Mouse (Mus musculus) heart, embryonic 16.5 days (tissue): ENCODE results near the gene Myt1. TPM values are rescaled to one million over a fixed set of nuclear protein-coding genes. Genes with fewer than 3 reads are reported as not detected.

Experiments
- ATAC-seq: fragments of 200-750 bp; cut with Nextera tagmentation; replicated peaks from 2 replicates; pipeline ENCODE4 v1.8.0; 2017; ENCODE audit warnings: moderate number of reproducible peaks; ENCODE audit not compliant: insufficient read depth, low FRiP score; ENCODE audit errors: extremely low read depth
- H3K27ac ChIP-seq: fragments of 300-500 bp; sonication (generic); 2 replicates; pipeline ENCODE4 v1.5.1; 2014; ENCODE audit warnings: mild to moderate bottlenecking, low read length, control low read depth, moderate library complexity
- H3K27me3 ChIP-seq: fragments of 300-500 bp; sonication (generic); 2 replicates; pipeline ENCODE4 v1.6.1; 2014; ENCODE audit warnings: low read length, mixed read lengths; ENCODE audit not compliant: control insufficient read depth, insufficient read depth
- H3K36me3 ChIP-seq: fragments of 300-500 bp; sonication (generic); 2 replicates; pipeline ENCODE4 v1.6.1; 2014; ENCODE audit not compliant: control insufficient read depth, insufficient read depth
- H3K4me1 ChIP-seq: fragments of 300-500 bp; sonication (generic); 2 replicates; pipeline ENCODE4 v1.6.1; 2014; ENCODE audit warnings: low read length, mixed read lengths; ENCODE audit not compliant: control insufficient read depth, insufficient read depth
- H3K4me2 ChIP-seq: fragments of 300-500 bp; sonication (generic); 2 replicates; pipeline ENCODE4 v1.6.1; 2014; ENCODE audit warnings: low read depth, mild to moderate bottlenecking, control low read depth, low read length
- H3K4me3 ChIP-seq: fragments of 300-500 bp; sonication (generic); 2 replicates; pipeline ENCODE4 v1.5.1; 2014; ENCODE audit warnings: mild to moderate bottlenecking, control low read depth, low read length
- H3K9ac ChIP-seq: fragments of 300-500 bp; sonication (generic); 2 replicates; pipeline ENCODE4 v1.6.1; 2014; ENCODE audit warnings: low read length, control low read depth
- H3K9me3 ChIP-seq: fragments of 300-500 bp; sonication (generic); replicated peaks from 2 replicates; pipeline ENCODE4 v1.6.1; 2016; ENCODE audit warnings: low read length; ENCODE audit not compliant: control insufficient read depth
- WGBS: fragments of 180-500 bp; shearing (Covaris S2); extraction: QIAGEN DNeasy Blood & Tissue Kit; methylation state at CpG from one replicate; pipeline ENCODE4 v1.1.7; 2014; 5-methylcytosine and 5-hydroxymethylcytosine counted together
- polyA plus RNA-seq: library from polyadenylated mRNA; unstranded; fragments of >200 nt; fragmentation: Nextera tagmentation; extraction: Ambion mirVana; gene quantifications from 2 replicates; pipeline ENCODE4 v1.2.1, GENCODE M21; 2015

The Myt1 gene
- polyA plus RNA-seq, 1 experiment from 2014 or later = 0.08 TPM

DNA sequence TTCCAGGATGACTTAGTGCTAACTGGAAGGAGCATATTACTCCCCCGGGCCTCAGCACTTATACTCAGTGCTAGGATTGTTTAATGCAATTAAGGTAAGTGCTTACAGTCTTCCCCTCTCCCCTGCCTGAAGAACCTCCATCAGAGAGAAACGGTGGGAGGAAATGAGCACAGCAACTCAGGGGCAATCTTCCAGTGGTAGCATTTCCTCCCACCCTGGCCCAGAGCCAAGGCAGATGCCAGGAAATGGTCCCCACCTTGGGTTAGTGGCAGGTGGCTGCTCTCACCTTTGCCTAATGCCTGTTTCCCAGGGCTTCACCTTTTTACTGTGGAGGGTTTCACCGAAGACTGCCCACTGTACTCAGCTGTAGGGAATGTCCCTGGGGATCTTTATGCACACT is 33.1 kb upstream of the Myt1 start:
- no peak overlapping the region for H3K27ac ChIP-seq
- H3K4me3 ChIP-seq = no peak overlapping the region
- no peaks in the 10 kb centered on the region for H3K36me3 ChIP-seq
- H3K27me3 ChIP-seq = no peaks in the 10 kb centered on the region
- no peak for ATAC-seq
- WGBS = 53% methylated on average over 3 of the region's 3 CpGs
- no peaks in the 10 kb centered on the region for H3K4me1 ChIP-seq
- no peaks in the 10 kb centered on the region for H3K9me3 ChIP-seq
- no peak overlapping the region for H3K4me2 ChIP-seq
- H3K9ac ChIP-seq = no peak overlapping the region

GRCm38 (mm10) chr2:181752626-181753025 is 10.5 kb upstream of the Myt1 start:
- WGBS = 61% methylated on average over 1 of the region's 1 CpGs

GRCm38 (mm10) chr2:181758147-181758725 is 4.9 kb upstream of the Myt1 start:
- Histone ChIP-seq H3K9me3 (no peaks in the 10 kb centered on the region), H3K4me1 (no peaks in the 10 kb centered on the region), H3K9ac (no peak overlapping the region), H3K27ac (no peak overlapping the region), H3K36me3 (no peaks in the 10 kb centered on the region), H3K4me2 (no peak overlapping the region), H3K4me3 (no peak overlapping the region), H3K27me3 (0 out of 2 replicates have a peak, but pooled peaks cover 2% of the 10 kb centered on the region)
- no peak for ATAC-seq
- 56% methylated on average over 2 of the region's 2 CpGs for WGBS

More at GRCm38 (mm10) chr2:181752626-181753025, 10.5 kb upstream of the Myt1 start:
- no peak overlapping the region for H3K4me2 ChIP-seq
- no peaks in the 10 kb centered on the region for H3K36me3 ChIP-seq
- H3K9me3 ChIP-seq = no peaks in the 10 kb centered on the region
- no peaks in the 10 kb centered on the region for H3K27me3 ChIP-seq
- no peaks in the 10 kb centered on the region for H3K4me1 ChIP-seq
- no peak for ATAC-seq
- no peak overlapping the region for H3K9ac ChIP-seq
- H3K4me3 ChIP-seq = no peak overlapping the region
- H3K27ac ChIP-seq = no peak overlapping the region

DNA sequence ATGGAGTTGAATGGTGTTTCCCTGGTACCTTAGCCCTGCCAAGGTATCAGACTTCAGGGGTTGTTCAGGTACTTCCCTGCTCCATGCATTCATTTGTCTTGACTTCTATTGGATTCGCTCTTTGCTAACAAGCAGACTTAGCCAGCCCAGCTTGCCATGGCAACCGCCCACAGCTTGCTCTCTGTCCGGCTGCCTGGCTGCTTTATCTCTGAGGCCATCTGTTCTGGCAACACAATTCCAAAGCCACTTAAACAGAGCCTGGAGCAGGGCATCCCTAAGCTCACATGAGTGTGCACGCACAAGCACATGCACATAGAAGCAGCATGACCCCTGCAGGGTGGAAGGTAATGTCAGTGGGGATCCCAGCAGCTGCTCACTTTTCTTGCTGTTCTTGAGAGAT is 4.1 kb upstream of the Myt1 start:
- no peak overlapping the region for H3K4me3 ChIP-seq
- H3K9ac ChIP-seq = no peak overlapping the region
- no peak for ATAC-seq
- WGBS = 37% methylated on average over 4 of the region's 4 CpGs
- 0 out of 2 replicates have a peak, but pooled peaks cover 5% of the 10 kb centered on the region for H3K27me3 ChIP-seq
- H3K27ac ChIP-seq = no peak overlapping the region
- no peaks in the 10 kb centered on the region for H3K9me3 ChIP-seq
- H3K36me3 ChIP-seq = no peaks in the 10 kb centered on the region
- no peak overlapping the region for H3K4me2 ChIP-seq
- H3K4me1 ChIP-seq = no peaks in the 10 kb centered on the region

DNA sequence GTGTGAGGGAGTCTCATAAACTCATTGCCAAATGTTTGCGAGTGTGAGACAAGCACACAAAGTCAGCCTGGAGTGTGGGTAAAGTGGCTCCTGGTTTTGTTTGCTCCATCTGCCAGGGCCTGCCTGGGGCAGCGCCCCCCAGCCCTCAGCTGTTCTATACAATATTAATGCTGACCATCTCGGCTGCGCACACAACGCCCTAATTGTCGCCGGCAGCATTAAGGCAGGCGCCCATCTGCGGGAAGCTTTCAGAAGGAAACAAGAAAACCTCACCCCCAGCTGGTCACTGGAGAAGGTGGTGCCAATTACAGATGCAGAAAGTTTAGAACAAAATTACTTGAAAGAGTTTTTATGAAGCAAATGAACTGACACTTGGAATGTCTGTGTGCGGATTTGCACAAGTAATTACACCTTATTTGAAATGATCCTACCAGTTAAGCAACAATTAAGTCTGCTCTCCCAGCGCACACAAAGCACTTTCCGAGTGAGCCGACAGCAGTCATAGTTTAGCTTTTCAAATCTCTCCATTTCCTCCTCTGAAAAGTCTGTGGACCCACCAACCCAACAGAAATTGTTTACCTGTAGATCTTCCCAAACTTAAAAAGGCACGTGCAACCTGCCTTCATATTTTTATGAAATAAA is 875 bp downstream of the Myt1 start:
- Histone ChIP-seq H3K4me1 (no peaks in the 10 kb centered on the region), H3K9ac (no peak overlapping the region), H3K27ac (no peak overlapping the region), H3K9me3 (no peaks in the 10 kb centered on the region), H3K36me3 (no peaks in the 10 kb centered on the region), H3K27me3 (0 out of 2 replicates have a peak, but pooled peaks cover 5% of the 10 kb centered on the region), H3K4me3 (no peak overlapping the region), H3K4me2 (no peak overlapping the region)
- WGBS = 37% methylated on average over 14 of the region's 14 CpGs
- no peak for ATAC-seq

GRCm38 (mm10) chr2:181764600-181764999 is 1.5 kb downstream of the Myt1 start:
- no peaks in the 10 kb centered on the region for H3K9me3 ChIP-seq
- H3K4me1 ChIP-seq = no peaks in the 10 kb centered on the region
- H3K36me3 ChIP-seq = no peaks in the 10 kb centered on the region
- H3K4me3 ChIP-seq = no peak overlapping the region
- no peak overlapping the region for H3K4me2 ChIP-seq
- WGBS = 2% methylated on average over 10 of the region's 10 CpGs
- 0 out of 2 replicates have a peak, but pooled peaks cover 5% of the 10 kb centered on the region for H3K27me3 ChIP-seq
- H3K27ac ChIP-seq = no peak overlapping the region
- no peak overlapping the region for H3K9ac ChIP-seq
- ATAC-seq = no peak

DNA sequence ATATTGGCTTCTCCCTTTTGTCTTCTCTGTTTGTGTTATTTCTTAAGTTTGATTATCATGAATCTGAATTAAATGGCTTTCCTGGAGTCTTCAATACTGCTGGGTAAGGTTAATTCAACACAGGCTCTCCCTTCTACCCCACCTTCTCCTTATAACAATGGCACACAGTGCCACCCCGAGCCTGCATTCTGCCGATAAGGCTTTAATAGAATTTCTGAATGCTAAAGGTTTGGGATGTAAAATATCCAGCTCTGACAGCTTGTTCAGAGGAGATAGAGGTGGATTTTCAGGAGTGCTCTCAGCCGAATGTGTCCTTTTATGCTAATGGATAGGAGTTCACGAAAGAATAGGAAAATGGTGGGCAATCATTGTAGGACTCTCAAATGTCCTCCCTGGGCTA is 2.1 kb downstream of the Myt1 start:
- no peak for ATAC-seq
- Histone ChIP-seq H3K4me3 (no peak overlapping the region), H3K27me3 (0 out of 2 replicates have a peak, but pooled peaks cover 5% of the 10 kb centered on the region), H3K27ac (no peak overlapping the region), H3K4me1 (no peaks in the 10 kb centered on the region), H3K36me3 (no peaks in the 10 kb centered on the region), H3K9ac (no peak overlapping the region), H3K9me3 (no peaks in the 10 kb centered on the region), H3K4me2 (no peak overlapping the region)
- 76% methylated on average over 4 of the region's 4 CpGs for WGBS

GRCm38 (mm10) chr2:181766672-181767557 is 3.8 kb downstream of the Myt1 start:
- H3K9me3 ChIP-seq = no peaks in the 10 kb centered on the region
- no peak overlapping the region for H3K27ac ChIP-seq
- H3K4me1 ChIP-seq = no peaks in the 10 kb centered on the region
- WGBS = 56% methylated on average over 14 of the region's 14 CpGs
- H3K4me2 ChIP-seq = no peak overlapping the region
- 0 out of 2 replicates have a peak, but pooled peaks cover 5% of the 10 kb centered on the region for H3K27me3 ChIP-seq
- no peak overlapping the region for H3K9ac ChIP-seq
- H3K36me3 ChIP-seq = no peaks in the 10 kb centered on the region
- H3K4me3 ChIP-seq = no peak overlapping the region
- ATAC-seq = no peak

GRCm38 (mm10) chr2:181768451-181768850 is 5.3 kb downstream of the Myt1 start:
- Histone ChIP-seq H3K27ac (no peak overlapping the region), H3K4me3 (no peak overlapping the region), H3K27me3 (0 out of 2 replicates have a peak, but pooled peaks cover 2% of the 10 kb centered on the region), H3K36me3 (no peaks in the 10 kb centered on the region), H3K9ac (no peak overlapping the region), H3K4me1 (no peaks in the 10 kb centered on the region), H3K4me2 (no peak overlapping the region), H3K9me3 (no peaks in the 10 kb centered on the region)
- no peak for ATAC-seq
